Comparison of ENCODE assay signal across 15 mouse cellular contexts in the genomic region with DNA sequence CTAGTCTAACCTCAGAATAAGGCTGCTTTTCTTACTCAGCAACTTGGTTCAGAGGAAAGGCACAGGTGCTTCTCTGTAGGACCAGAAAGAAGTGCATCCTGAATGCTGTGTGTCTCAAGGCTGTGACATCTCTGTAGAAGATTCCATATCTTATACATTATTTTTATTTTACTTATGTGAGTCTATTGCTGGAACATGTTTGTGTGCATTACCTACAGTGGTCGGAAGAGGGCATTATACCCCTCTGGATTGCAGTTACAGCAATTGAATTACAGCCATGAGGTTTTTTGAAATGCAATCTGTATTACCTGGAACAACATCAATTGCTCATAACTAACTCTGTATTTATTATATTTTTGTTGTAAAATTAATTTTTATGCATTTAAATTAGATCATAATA. TPM values are rescaled to one million over a fixed set of nuclear protein-coding genes. Genes with fewer than 3 reads are reported as not detected.
DNase-seq lines count a peak whose midpoint lies in the region; ATAC-seq and TF ChIP-seq lines count a peak whose summit lies in the region.
"Not testable (repeated sequence)": the region's sequence is repeated elsewhere in the genome, so short reads cannot be mapped to it uniquely, and the experiment has no call there.
"Had no signal": no experiment of that assay in that cellular context is flagged by ENCODE, and none has a peak within 500 bp of the region (broad histone marks: within the 10 kb centered on the region; RNA-seq: fewer than 3 reads in every experiment).

No protein-coding gene starts in this region.

- not testable (repeated sequence) for H3K4me2 ChIP-seq in lung, embryonic 14.5 days; stomach, postnatal 0 days (replicated peaks; ENCODE audit: low read depth)

- ATAC-seq in lung, embryonic 14.5 days (ENCODE audit: insufficient read depth); stomach, postnatal 0 days (ENCODE audit: low FRiP score, low TSS enrichment): not testable (repeated sequence)

- not testable (repeated sequence) for H3K27me3 ChIP-seq in heart, adult 2 months (ENCODE audit: control insufficient read depth, insufficient read depth, low read length); kidney, adult 2 months (replicated peaks; ENCODE audit: control insufficient read depth, insufficient read depth, low read length); lung, embryonic 14.5 days (ENCODE audit: insufficient read depth, low read length); stomach, postnatal 0 days (ENCODE audit: control insufficient read depth, insufficient read depth, low read length)

- peak; percentile 12 for DNase-seq in adrenal gland, postnatal 14 days
- not testable (repeated sequence) for DNase-seq in heart, adult 2 months; lung, embryonic 14.5 days; stomach, postnatal 0 days (ENCODE audit: low spot score)
- peak; percentile 12 for DNase-seq in kidney, adult 2 months
- DNase-seq in layer of hippocampus, adult 11-12 months (ENCODE audit: low spot score) = peak; percentile 4
- DNase-seq in natural killer cell, adult 2 months (ENCODE audit: low spot score in 2 of 2) = peak; percentile 1 to 21

- H3K9me3 ChIP-seq in lung, embryonic 14.5 days (ENCODE audit: low read depth, low read length); stomach, postnatal 0 days (ENCODE audit: control insufficient read depth, low read length): not testable (repeated sequence)

- not testable (repeated sequence) for H3K36me3 ChIP-seq in heart, adult 2 months (ENCODE audit: control insufficient read depth, insufficient read depth, low read length); kidney, adult 2 months (ENCODE audit: control insufficient read depth, insufficient read depth, low read length); lung, embryonic 14.5 days (ENCODE audit: insufficient read depth); stomach, postnatal 0 days (ENCODE audit: control insufficient read depth, insufficient read depth, low read length)

- not testable (repeated sequence) for H3K9ac ChIP-seq in heart, adult 2 months (ENCODE audit: low read depth, low read length); lung, embryonic 14.5 days; stomach, postnatal 0 days (ENCODE audit: low read length)

- H3K4me3 ChIP-seq in heart, adult 2 months; kidney, adult 2 months (ENCODE audit: insufficient read depth, low read depth, low read length); lung, embryonic 14.5 days (ENCODE audit: low read depth, low read length); stomach, postnatal 0 days (ENCODE audit: low read depth, low read length): not testable (repeated sequence)

- H3K79me2 ChIP-seq in heart, adult 2 months (replicated peaks; ENCODE audit: control insufficient read depth, insufficient read depth, low read length) = not testable (repeated sequence)

- peak; percentile 39 for TF ChIP-seq CTCF in heart, adult 2 months (IDR thresholded peaks at IDR 0.05)
- TF ChIP-seq CTCF in kidney, adult 2 months (conservative IDR thresholded peaks at IDR 0.05; ENCODE audit: insufficient read depth, insufficient read length, low read depth, low read length) = not testable (repeated sequence)
- TF ChIP-seq CTCF in lung, embryonic 14.5 days (IDR thresholded peaks at IDR 0.05; ENCODE audit: low read depth) = 0 out of 2 replicates have a peak, but pooled peaks have one; percentile 7
- TF ChIP-seq CTCF in stomach, postnatal 0 days (IDR thresholded peaks at IDR 0.05; ENCODE audit: low read depth) = peak; percentile 44

- H3K4me1 ChIP-seq in heart, adult 2 months (ENCODE audit: control insufficient read depth, insufficient read depth, low read length); kidney, adult 2 months (ENCODE audit: control insufficient read depth, insufficient read depth, low read length); lung, embryonic 14.5 days (ENCODE audit: insufficient read depth); stomach, postnatal 0 days (replicated peaks; ENCODE audit: control insufficient read depth, insufficient read depth): not testable (repeated sequence)

- not testable (repeated sequence) for TF ChIP-seq EP300 in heart, adult 2 months (IDR thresholded peaks at IDR 0.05; ENCODE audit: insufficient read depth, low read depth, low read length); stomach, postnatal 0 days (optimal IDR thresholded peaks at IDR 0.05)

- not testable (repeated sequence) for H3K27ac ChIP-seq in heart, adult 2 months; kidney, adult 2 months (ENCODE audit: insufficient read depth, low read depth, low read length); lung, embryonic 14.5 days (ENCODE audit: low read depth); stomach, postnatal 0 days (replicated peaks)

- not testable (repeated sequence) for TF ChIP-seq POLR2A in heart, adult 2 months (IDR thresholded peaks at IDR 0.05; ENCODE audit: insufficient read depth, low read depth, low read length); kidney, adult 2 months (IDR thresholded peaks at IDR 0.05; ENCODE audit: low read depth, low read length)

- intact Hi-C loops in heart, adult 2 months (cut with DNase I) = not testable (repeated sequence)

- 14% methylated on average over 1 of the region's 1 CpGs for WGBS in heart, adult 2 months
- WGBS in kidney, adult 2 months = 27% methylated on average over 1 of the region's 1 CpGs
- 18% methylated on average over 1 of the region's 1 CpGs for WGBS in lung, embryonic 14.5 days
- WGBS in stomach, postnatal 0 days = 35% methylated on average over 1 of the region's 1 CpGs

RNA-seq across cellular contexts. Expression of a gene that starts 3.4 kb away (rescaled TPM):
- not detected in 2 replicates for total RNA-seq in adrenal gland, postnatal 14 days (2021)
- total RNA-seq in heart, adult 2 months (2021) = not detected
- polyA plus RNA-seq in heart, adult 2 months (2012; rRNA removed) = not detected in 2 replicates
- polyA plus RNA-seq in kidney, adult 2 months (2012; rRNA removed) = not detected in 2 replicates
- polyA plus RNA-seq in lung, embryonic 14.5 days (2014; fragmentation: Nextera tagmentation; extraction: Ambion mirVana) = not detected in 2 replicates
- not detected in 2 replicates for polyA plus RNA-seq in stomach, postnatal 0 days (2015; fragmentation: Nextera tagmentation; extraction: Ambion mirVana)
- polyA plus RNA-seq: cortical plate, adult 2 months; forebrain, embryonic 12.5 days; heart, embryonic 13.5 days; hindbrain, embryonic 11.5 days; limb, embryonic 10.5 days; liver, adult 2 months; neural tube, embryonic 13.5 days; stomach, embryonic 16.5 days had no signal

RNA-seq across cellular contexts. Expression of a gene that starts 9.3 kb away (rescaled TPM):
- 6.1 and 7.6 TPM in 2 replicates for total RNA-seq in adrenal gland, postnatal 14 days (2021)
- total RNA-seq in heart, adult 2 months (2021) = 1 to 10 TPM; 3.9 TPM
- 0.66 and 1.2 TPM in 2 replicates for polyA plus RNA-seq in heart, adult 2 months (2012; rRNA removed)
- polyA plus RNA-seq in kidney, adult 2 months (2012; rRNA removed) = 1.1 and 2.1 TPM in 2 replicates
- polyA plus RNA-seq in lung, embryonic 14.5 days (2014; fragmentation: Nextera tagmentation; extraction: Ambion mirVana) = 23.3 and 24.5 TPM in 2 replicates
- 4.7 and 5.4 TPM in 2 replicates for polyA plus RNA-seq in stomach, postnatal 0 days (2015; fragmentation: Nextera tagmentation; extraction: Ambion mirVana)
